Mouse (Mus musculus) MEL (cell line): ENCODE measurements around the gene Myh9. TPM values are rescaled to one million over a fixed set of nuclear protein-coding genes. Genes with fewer than 3 reads are reported as not detected.

Experiments used
- DNase-seq: peaks from one replicate; pipeline ENCODE4 v3.0.0; 2011; ENCODE audit warnings: low read depth, low spot score
- H3K27ac ChIP-seq: 2 replicates; pipeline ENCODE4 v1.5.1; 2012; ENCODE audit warnings: low read depth, mild to moderate bottlenecking, control low read depth, low read length, moderate library complexity; ENCODE audit not compliant: control insufficient read depth
- H3K27me3 ChIP-seq, 2 experiments: fragments of 150-350 bp in 1 of 2; sonication (generic) in 1 of 2; 2 replicates each; pipeline ENCODE4 v1.6.1; 2012; ENCODE audit warnings: low read length in 2 of 2, mild to moderate bottlenecking in 2 of 2, improper control_type of control experiment in 1 of 2, moderate library complexity in 1 of 2; ENCODE audit not compliant: insufficient read depth in 2 of 2, control insufficient read depth in 1 of 2
- H3K36me3 ChIP-seq, 2 experiments: 2 replicates each; pipeline ENCODE4 v1.6.1; 2012 to 2014; ENCODE audit warnings: low read length in 2 of 2, improper control_type of control experiment in 1 of 2, inconsistent platforms in 1 of 2, mild to moderate bottlenecking in 1 of 2; ENCODE audit not compliant: insufficient read depth in 2 of 2, control insufficient read depth in 1 of 2
- H3K4me1 ChIP-seq, 2 experiments: fragments of 150-350 bp in 1 of 2; sonication (generic) in 1 of 2; 2 replicates each; pipeline ENCODE4 v1.6.1; 2012; ENCODE audit warnings: low read length in 2 of 2, improper control_type of control experiment in 1 of 2, mild to moderate bottlenecking in 1 of 2; ENCODE audit not compliant: insufficient read depth in 2 of 2, control insufficient read depth in 1 of 2
- H3K4me3 ChIP-seq, 2 experiments: fragments of 150-350 bp in 1 of 2; sonication (generic) in 1 of 2; 2 replicates each; pipeline ENCODE4 v1.5.1; 2012; ENCODE audit warnings: low read depth in 2 of 2, low read length in 2 of 2, mild to moderate bottlenecking in 2 of 2, moderate library complexity in 2 of 2, control low read depth in 1 of 2, improper control_type of control experiment in 1 of 2; ENCODE audit not compliant: control insufficient read depth in 1 of 2, insufficient read depth in 1 of 2
- H3K79me2 ChIP-seq: 2 replicates; pipeline ENCODE4 v1.6.1; 2012; ENCODE audit warnings: mild to moderate bottlenecking, low read length, moderate library complexity; ENCODE audit not compliant: control insufficient read depth, poor library complexity, insufficient read depth
- H3K9ac ChIP-seq: 2 replicates; pipeline ENCODE4 v1.6.1; 2012; ENCODE audit warnings: low read depth, mild to moderate bottlenecking, control low read depth, low read length, moderate library complexity; ENCODE audit not compliant: control insufficient read depth, poor library complexity, severe bottlenecking
- H3K9me3 ChIP-seq: fragments of 150-350 bp; sonication (generic); replicated peaks from 2 replicates; pipeline ENCODE4 v1.6.1; 2012; ENCODE audit warnings: mild to moderate bottlenecking, low read length, improper control_type of control experiment, moderate library complexity; ENCODE audit not compliant: insufficient read depth
- BHLHE40 ChIP-seq: IDR thresholded peaks from 2 replicates; pipeline ENCODE4 v1.6.1; 2012; ENCODE audit warnings: low read depth, mild to moderate bottlenecking, inconsistent platforms, low read length, improper control_type of control experiment, borderline replicate concordance
- CHD1 ChIP-seq: IDR thresholded peaks from 2 replicates; pipeline ENCODE4 v1.6.1; 2012; ENCODE audit warnings: low read depth, mild to moderate bottlenecking, inconsistent platforms, low read length, improper control_type of control experiment
- CHD2 ChIP-seq: IDR thresholded peaks from 2 replicates; pipeline ENCODE4 v1.6.1; 2011; ENCODE audit warnings: low read length, improper control_type of control experiment
- ELF1 ChIP-seq: IDR thresholded peaks from 2 replicates; pipeline ENCODE4 v1.6.1; 2014; ENCODE audit warnings: low read depth, mild to moderate bottlenecking, inconsistent platforms, low read length, improper control_type of control experiment, moderate library complexity
- EP300 ChIP-seq, 2 experiments: IDR thresholded peaks; 2 replicates each; pipeline ENCODE4 v1.6.1; 2011; ENCODE audit warnings: improper control_type of control experiment in 2 of 2, low read length in 2 of 2, low read depth in 1 of 2, mild to moderate bottlenecking in 1 of 2
- GABPA ChIP-seq: IDR thresholded peaks from 2 replicates; pipeline ENCODE4 v1.6.1; 2012; ENCODE audit warnings: low read depth, mild to moderate bottlenecking, inconsistent platforms, low read length, improper control_type of control experiment, moderate library complexity
- HCFC1 ChIP-seq: IDR thresholded peaks from 2 replicates; pipeline ENCODE4 v1.6.1; 2012; ENCODE audit warnings: low read depth, mild to moderate bottlenecking, inconsistent platforms, low read length, improper control_type of control experiment, moderate library complexity
- JUND ChIP-seq: IDR thresholded peaks from 2 replicates; pipeline ENCODE4 v1.6.1; 2011; ENCODE audit warnings: low read depth, mild to moderate bottlenecking, improper control_type of control experiment, low read length
- KAT2A ChIP-seq: conservative IDR thresholded peaks from 2 replicates; pipeline ENCODE4 v1.6.1; 2012; ENCODE audit warnings: low read depth, low read length, improper control_type of control experiment, inconsistent platforms
- MAX ChIP-seq: IDR thresholded peaks from 2 replicates; pipeline ENCODE4 v1.6.1; 2011; ENCODE audit warnings: low read length, improper control_type of control experiment
- MEF2A ChIP-seq: IDR thresholded peaks from 2 replicates; pipeline ENCODE4 v1.6.1; 2014; ENCODE audit warnings: low read depth, mild to moderate bottlenecking, inconsistent platforms, low read length, improper control_type of control experiment; ENCODE audit not compliant: poor library complexity, insufficient replicate concordance, severe bottlenecking; ENCODE audit errors: extremely low read depth
- MYB ChIP-seq: IDR thresholded peaks from 2 replicates; pipeline ENCODE4 v1.6.1; 2011; ENCODE audit warnings: mild to moderate bottlenecking, low read depth, low read length, improper control_type of control experiment
- MYC ChIP-seq: IDR thresholded peaks from 2 replicates; pipeline ENCODE4 v1.6.1; 2011; ENCODE audit warnings: low read depth, mild to moderate bottlenecking, low read length, improper control_type of control experiment, moderate library complexity
- NRF1 ChIP-seq: IDR thresholded peaks from 2 replicates; pipeline ENCODE4 v1.6.1; 2014; ENCODE audit warnings: low read depth, mild to moderate bottlenecking, inconsistent platforms, low read length, improper control_type of control experiment, moderate library complexity; ENCODE audit not compliant: poor library complexity, insufficient read depth, severe bottlenecking
- POLR2AphosphoS5 ChIP-seq: IDR thresholded peaks from 2 replicates; pipeline ENCODE4 v1.6.1; 2012; ENCODE audit warnings: low read depth, borderline replicate concordance, mild to moderate bottlenecking, inconsistent platforms, low read length, moderate library complexity, mixed read lengths
- RAD21 ChIP-seq: IDR thresholded peaks from 2 replicates; pipeline ENCODE4 v1.6.1; 2011; ENCODE audit warnings: mild to moderate bottlenecking, low read depth, low read length, improper control_type of control experiment
- RCOR1 ChIP-seq: IDR thresholded peaks from 2 replicates; pipeline ENCODE4 v1.6.1; 2012; ENCODE audit warnings: low read depth, mild to moderate bottlenecking, inconsistent platforms, low read length, improper control_type of control experiment
- SIN3A ChIP-seq: IDR thresholded peaks from 2 replicates; pipeline ENCODE4 v1.6.1; 2012; ENCODE audit warnings: low read length, improper control_type of control experiment, inconsistent platforms
- SMC3 ChIP-seq: IDR thresholded peaks from 2 replicates; pipeline ENCODE4 v1.6.1; 2011; ENCODE audit warnings: low read depth, low read length, improper control_type of control experiment
- TAL1 ChIP-seq: IDR thresholded peaks from 2 replicates; pipeline ENCODE4 v1.6.1; 2012; ENCODE audit warnings: mild to moderate bottlenecking, inconsistent platforms, low read length, moderate library complexity, mixed read lengths
- TBP ChIP-seq: IDR thresholded peaks from 2 replicates; pipeline ENCODE4 v1.8.0; 2011; ENCODE audit warnings: low read depth, low read length, improper control_type of control experiment
- TCF12 ChIP-seq: IDR thresholded peaks from 2 replicates; pipeline ENCODE4 v1.6.1; 2014; ENCODE audit warnings: low read depth, mild to moderate bottlenecking, inconsistent platforms, low read length, improper control_type of control experiment, moderate library complexity
- USF1 ChIP-seq: IDR thresholded peaks from 2 replicates; pipeline ENCODE4 v1.6.1; 2014; ENCODE audit warnings: low read depth, mild to moderate bottlenecking, inconsistent platforms, low read length, improper control_type of control experiment, moderate library complexity
- ZMIZ1 ChIP-seq: IDR thresholded peaks from 2 replicates; pipeline ENCODE4 v1.6.1; 2012; ENCODE audit warnings: low read depth, mild to moderate bottlenecking, inconsistent platforms, low read length, improper control_type of control experiment, moderate library complexity
- ZNF384 ChIP-seq: IDR thresholded peaks from 2 replicates; pipeline ENCODE4 v1.6.1; 2012; ENCODE audit warnings: low read depth, mild to moderate bottlenecking, inconsistent platforms, low read length, improper control_type of control experiment
- polyA plus RNA-seq, 2 experiments: library from polyadenylated mRNA; stranded (reverse) in 1 of 2; unstranded in 1 of 2; fragments of >175 nt in 1 of 2; fragments of >200 nt in 1 of 2; gene quantifications; 2 replicates each; pipeline versions ENCODE4 v1.2.1 to v1.2.4; 2012; ENCODE audit warnings: low replicate concordance in 2 of 2, low read depth in 1 of 2; ENCODE audit not compliant: insufficient read length in 2 of 2, insufficient read depth in 1 of 2, missing spikeins in 1 of 2
- total RNA-seq: library from RNA; depleted of rRNA; stranded (reverse); fragments of 300-350 nt; gene quantifications from 2 replicates; pipeline ENCODE4 v1.2.3, GENCODE M21; 2012

The Myh9 gene
- total and polyA plus RNA-seq, 3 experiments: 59.3 to 176 (median 158) TPM

GRCm38 (mm10) chr15:77766981-77767380, 75.0 kb downstream of the Myh9 start:
- Histone ChIP-seq H3K4me3 (no peak overlapping the region), H3K4me1 (no peaks in the 10 kb centered on the region)

GRCm38 (mm10) chr15:77765484-77766093, 76.4 kb downstream of the Myh9 start:
- DNase-seq: no peak
- H3K27ac ChIP-seq: no peak overlapping the region
- no peaks in the 10 kb centered on the region for H3K79me2 ChIP-seq
- no peak overlapping the region for H3K4me3 ChIP-seq
- H3K9me3 ChIP-seq: no peaks in the 10 kb centered on the region
- TF ChIP-seq TBP (no peak), EP300 (IDR thresholded peaks at IDR 0.05; ENCODE audit: low read depth in 1 of 2, low read length in 2 of 2) (no peak), ZMIZ1 (no peak), SMC3 (no peak), CHD2 (no peak), MYC (no peak), MAX (no peak), MYB (no peak), TCF12 (no peak), SIN3A (no peak), NRF1 (no peak), CHD1 (no peak), RCOR1 (no peak), KAT2A (no peak)
- no peaks in the 10 kb centered on the region for H3K4me1 ChIP-seq
- no peak overlapping the region for H3K9ac ChIP-seq
- H3K36me3 ChIP-seq: peaks cover 0 to 6% of the 10 kb centered on the region in 2 experiments; a peak in 2 of 4 replicates
- H3K27me3 ChIP-seq: no peaks in the 10 kb centered on the region

More at GRCm38 (mm10) chr15:77766981-77767380, 75.0 kb downstream of the Myh9 start:
- no peaks in the 10 kb centered on the region for H3K9me3 ChIP-seq
- H3K27me3 ChIP-seq: no peaks in the 10 kb centered on the region
- TF ChIP-seq USF1: no peak
- no peak for TF ChIP-seq ZNF384
- TF ChIP-seq RAD21: no peak
- TF ChIP-seq POLR2AphosphoS5: no peak
- no peak for TF ChIP-seq ELF1
- TF ChIP-seq MYC: no peak
- no peak for TF ChIP-seq TAL1
- TF ChIP-seq BHLHE40: no peak
- no peak for TF ChIP-seq MAX
- no peak for TF ChIP-seq JUND
- TF ChIP-seq HCFC1: no peak
- TF ChIP-seq MYB: no peak
- no peak for TF ChIP-seq GABPA
- no peak for TF ChIP-seq MEF2A
- TF ChIP-seq RCOR1: no peak
- H3K79me2 ChIP-seq: no peaks in the 10 kb centered on the region
- peaks cover 0 to 8% of the 10 kb centered on the region in 2 experiments; a peak in 2 of 4 replicates for H3K36me3 ChIP-seq
- no peak overlapping the region for H3K9ac ChIP-seq
- no peak for DNase-seq
- no peak overlapping the region for H3K27ac ChIP-seq
